Mouse (Mus musculus): ENCODE data around the gene Gimap8. TPM values are rescaled to one million over a fixed set of nuclear protein-coding genes. Genes with fewer than 3 reads are reported as not detected.
"Not testable (repeated sequence)": the region's sequence is repeated elsewhere in the genome, so short reads cannot be mapped to it uniquely, and the experiment has no call there.

Gimap8 gene
- polyA plus RNA-seq, 2 experiments: 0.70 to 2.3 TPM

DNA sequence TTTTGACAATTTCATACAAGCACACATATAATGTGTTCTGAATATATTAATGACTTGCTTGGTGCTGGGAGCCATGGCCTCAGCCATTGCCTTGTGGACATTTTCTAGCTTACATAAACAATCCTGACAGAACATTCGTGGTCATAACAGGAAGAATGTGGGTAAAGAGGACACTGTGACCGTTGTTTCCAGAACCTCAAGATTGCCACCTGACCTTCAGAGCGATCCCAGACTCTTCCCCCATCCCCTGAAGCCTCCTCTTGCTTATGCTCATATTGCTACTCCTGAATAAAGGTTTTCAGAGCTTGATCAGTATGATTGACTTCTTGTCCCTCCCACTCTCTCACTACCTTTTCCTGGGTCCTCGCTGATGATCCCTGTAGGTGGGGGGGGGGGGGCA lies 31.4 kb downstream of the Gimap8 start:
- no peak for DNase-seq (ENCODE audit: low spot score)
- no peaks in the 10 kb centered on the region for H3K4me1 ChIP-seq (ENCODE audit: control insufficient read depth, insufficient read depth, low read length)

DNA sequence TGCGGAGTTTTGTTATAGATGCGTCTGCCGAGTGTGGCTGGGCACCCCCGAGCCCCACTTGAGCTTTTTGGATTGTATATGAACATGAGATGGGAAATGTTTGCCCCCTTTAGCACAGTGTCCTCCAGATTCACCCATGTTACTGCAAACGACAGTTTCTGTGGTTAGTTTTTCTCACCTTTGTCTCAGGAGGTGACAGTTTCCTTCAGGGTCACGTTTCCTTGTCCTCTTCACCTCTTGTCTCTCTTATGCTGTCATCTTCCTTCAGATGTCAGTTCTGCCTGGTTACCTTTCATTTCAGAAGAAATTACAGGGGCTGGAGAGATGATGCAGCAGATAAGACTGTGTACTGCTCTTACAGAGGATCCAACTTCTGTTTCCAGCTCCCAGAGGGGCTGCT lies 32.7 kb downstream of the Gimap8 start:
- DNase-seq (ENCODE audit: low spot score): no peak
- WGBS: 75% methylated on average over 6 of the region's 6 CpGs
- ATAC-seq (ENCODE audit: low FRiP score, low read depth): no peak
- H3K36me3 ChIP-seq (ENCODE audit: control insufficient read depth, insufficient read depth, low read length): no peaks in the 10 kb centered on the region
- H3K9me3 ChIP-seq (ENCODE audit: control insufficient read depth, low read length): no peaks in the 10 kb centered on the region
- no peak overlapping the region for H3K9ac ChIP-seq (ENCODE audit: low read depth, low read length, severe bottlenecking)
- H3K27me3 ChIP-seq (ENCODE audit: control insufficient read depth, insufficient read depth, low read length): no peaks in the 10 kb centered on the region
- no peak overlapping the region for H3K4me3 ChIP-seq (replicated peaks; ENCODE audit: low read length)
- H3K4me1 ChIP-seq (ENCODE audit: control insufficient read depth, insufficient read depth, low read length): no peaks in the 10 kb centered on the region
- no peak overlapping the region for H3K27ac ChIP-seq (replicated peaks; ENCODE audit: low read depth, low read length)
- H3K4me2 ChIP-seq (replicated peaks; ENCODE audit: low read depth, low read length, severe bottlenecking): no peak overlapping the region
- TF ChIP-seq POLR2A (IDR thresholded peaks at IDR 0.05; ENCODE audit: borderline replicate concordance, extremely low read depth, insufficient read depth, insufficient read length): no peak

More for the DNA sequence above, 31.4 kb downstream of the Gimap8 start:
- no peak overlapping the region for H3K27ac ChIP-seq (replicated peaks; ENCODE audit: low read depth, low read length)
- H3K9ac ChIP-seq (ENCODE audit: low read depth, low read length, severe bottlenecking): no peak overlapping the region
- H3K36me3 ChIP-seq (ENCODE audit: control insufficient read depth, insufficient read depth, low read length): no peaks in the 10 kb centered on the region
- H3K27me3 ChIP-seq (ENCODE audit: control insufficient read depth, insufficient read depth, low read length): no peaks in the 10 kb centered on the region
- no peak overlapping the region for H3K4me3 ChIP-seq (replicated peaks; ENCODE audit: low read length)
- H3K9me3 ChIP-seq (ENCODE audit: control insufficient read depth, low read length): no peaks in the 10 kb centered on the region
- 81% methylated on average over 4 of the region's 4 CpGs for WGBS
- H3K4me2 ChIP-seq (replicated peaks; ENCODE audit: low read depth, low read length, severe bottlenecking): no peak overlapping the region
- ATAC-seq (ENCODE audit: low FRiP score, low read depth): no peak
- no peak for TF ChIP-seq POLR2A (IDR thresholded peaks at IDR 0.05; ENCODE audit: borderline replicate concordance, extremely low read depth, insufficient read depth, insufficient read length)

DNA sequence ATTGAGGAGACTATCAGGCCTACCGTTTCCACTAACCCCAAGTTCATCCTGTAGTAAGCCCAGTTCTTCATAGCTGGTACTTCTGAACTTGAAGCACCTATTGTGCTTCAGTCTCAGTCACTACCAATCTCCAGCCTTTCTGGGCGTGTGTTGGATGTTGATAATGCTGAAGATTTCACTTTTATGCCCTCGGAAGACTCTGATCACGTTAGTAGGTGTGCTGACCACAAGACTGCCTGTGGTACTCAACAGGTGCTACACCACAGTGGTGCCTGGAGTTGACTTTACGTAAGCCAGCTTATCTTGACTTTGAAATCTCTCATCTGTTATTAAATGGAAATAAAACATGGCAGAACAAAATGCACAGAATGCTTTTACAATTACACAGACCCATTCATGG lies 33.4 kb downstream of the Gimap8 start:
- 80% methylated on average over 5 of the region's 5 CpGs for WGBS
- ATAC-seq (ENCODE audit: low FRiP score, low read depth) (no peak), DNase-seq (ENCODE audit: low spot score) (no peak)
- Histone ChIP-seq H3K36me3 (ENCODE audit: control insufficient read depth, insufficient read depth, low read length) (no peaks in the 10 kb centered on the region), H3K9me3 (ENCODE audit: control insufficient read depth, low read length) (no peaks in the 10 kb centered on the region), H3K9ac (ENCODE audit: low read depth, low read length, severe bottlenecking) (no peak overlapping the region), H3K27me3 (ENCODE audit: control insufficient read depth, insufficient read depth, low read length) (no peaks in the 10 kb centered on the region), H3K4me3 (replicated peaks; ENCODE audit: low read length) (no peak overlapping the region), H3K4me1 (ENCODE audit: control insufficient read depth, insufficient read depth, low read length) (no peaks in the 10 kb centered on the region), H3K27ac (replicated peaks; ENCODE audit: low read depth, low read length) (no peak overlapping the region), H3K4me2 (replicated peaks; ENCODE audit: low read depth, low read length, severe bottlenecking) (no peak overlapping the region)
- TF ChIP-seq POLR2A (IDR thresholded peaks at IDR 0.05; ENCODE audit: borderline replicate concordance, extremely low read depth, insufficient read depth, insufficient read length): no peak

DNA sequence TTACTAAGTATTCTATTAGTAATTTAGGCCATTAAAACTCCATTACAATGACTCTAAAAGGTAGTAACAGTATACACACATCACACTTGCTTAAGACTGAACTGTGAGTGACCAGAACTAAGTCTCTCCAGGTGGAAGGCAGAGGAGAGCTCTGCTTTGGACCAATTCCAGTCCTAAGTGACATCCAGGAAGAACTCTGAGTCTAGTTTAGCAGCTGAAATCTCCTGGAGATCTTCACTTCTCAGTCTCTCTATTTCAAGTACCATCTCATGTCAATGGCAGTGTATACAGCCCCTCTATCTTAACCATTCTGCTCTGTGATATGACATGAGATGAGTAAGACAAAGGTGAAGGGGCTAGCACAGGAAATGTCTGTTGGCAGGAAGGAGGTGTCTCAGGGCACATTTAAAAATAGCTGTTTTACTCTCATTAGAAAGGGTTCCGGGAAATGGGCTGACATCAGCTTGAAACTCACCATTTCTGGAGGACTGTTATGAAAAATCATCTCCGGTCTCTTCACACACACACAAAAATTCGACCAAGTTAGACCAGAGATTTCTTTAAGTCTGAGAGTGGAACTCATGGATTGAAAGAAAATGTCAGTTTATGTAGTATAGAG lies 34.5 kb downstream of the Gimap8 start:
- H3K27me3 ChIP-seq (ENCODE audit: control insufficient read depth, insufficient read depth, low read length): no peaks in the 10 kb centered on the region
- TF ChIP-seq POLR2A (IDR thresholded peaks at IDR 0.05; ENCODE audit: borderline replicate concordance, extremely low read depth, insufficient read depth, insufficient read length): no peak
- no peak overlapping the region for H3K27ac ChIP-seq (replicated peaks; ENCODE audit: low read depth, low read length)
- WGBS: 75% methylated on average over 3 of the region's 3 CpGs
- no peaks in the 10 kb centered on the region for H3K36me3 ChIP-seq (ENCODE audit: control insufficient read depth, insufficient read depth, low read length)
- no peak overlapping the region for H3K4me3 ChIP-seq (replicated peaks; ENCODE audit: low read length)
- H3K4me1 ChIP-seq (ENCODE audit: control insufficient read depth, insufficient read depth, low read length): no peaks in the 10 kb centered on the region
- DNase-seq (ENCODE audit: low spot score) (no peak), ATAC-seq (ENCODE audit: low FRiP score, low read depth) (no peak)
- no peaks in the 10 kb centered on the region for H3K9me3 ChIP-seq (ENCODE audit: control insufficient read depth, low read length)
- no peak overlapping the region for H3K4me2 ChIP-seq (replicated peaks; ENCODE audit: low read depth, low read length, severe bottlenecking)
- no peak overlapping the region for H3K9ac ChIP-seq (ENCODE audit: low read depth, low read length, severe bottlenecking)

DNA sequence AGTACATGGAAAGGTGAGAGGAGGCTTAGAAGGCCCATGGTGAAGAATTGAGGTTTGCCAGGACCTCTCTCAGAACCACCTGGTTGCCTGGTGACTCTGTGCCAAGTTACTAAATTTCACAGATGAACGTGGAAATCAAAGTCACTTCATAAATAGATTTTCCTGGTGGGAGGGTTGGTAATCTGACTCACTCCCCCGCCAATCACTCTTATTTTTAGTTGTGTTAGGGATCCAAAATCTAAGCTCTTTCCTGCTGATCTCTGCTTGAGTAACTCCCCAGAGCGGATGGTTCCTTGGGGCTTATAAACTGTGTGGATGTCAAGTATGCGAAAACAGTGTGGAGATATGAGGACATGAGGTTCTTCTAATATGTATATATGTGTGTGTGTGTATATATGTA lies 35.2 kb downstream of the Gimap8 start:
- no peaks in the 10 kb centered on the region for H3K4me1 ChIP-seq (ENCODE audit: control insufficient read depth, insufficient read depth, low read length)
- no peak for DNase-seq (ENCODE audit: low spot score)
- H3K9ac ChIP-seq (ENCODE audit: low read depth, low read length, severe bottlenecking): no peak overlapping the region
- TF ChIP-seq POLR2A (IDR thresholded peaks at IDR 0.05; ENCODE audit: borderline replicate concordance, extremely low read depth, insufficient read depth, insufficient read length): no peak
- H3K27me3 ChIP-seq (ENCODE audit: control insufficient read depth, insufficient read depth, low read length): no peaks in the 10 kb centered on the region
- no peak overlapping the region for H3K4me3 ChIP-seq (replicated peaks; ENCODE audit: low read length)
- no peaks in the 10 kb centered on the region for H3K9me3 ChIP-seq (ENCODE audit: control insufficient read depth, low read length)
- WGBS: 76% methylated on average over 4 of the region's 4 CpGs
- H3K36me3 ChIP-seq (ENCODE audit: control insufficient read depth, insufficient read depth, low read length): no peaks in the 10 kb centered on the region
- no peak for ATAC-seq (ENCODE audit: low FRiP score, low read depth)
- no peak overlapping the region for H3K4me2 ChIP-seq (replicated peaks; ENCODE audit: low read depth, low read length, severe bottlenecking)
- no peak overlapping the region for H3K27ac ChIP-seq (replicated peaks; ENCODE audit: low read depth, low read length)

DNA sequence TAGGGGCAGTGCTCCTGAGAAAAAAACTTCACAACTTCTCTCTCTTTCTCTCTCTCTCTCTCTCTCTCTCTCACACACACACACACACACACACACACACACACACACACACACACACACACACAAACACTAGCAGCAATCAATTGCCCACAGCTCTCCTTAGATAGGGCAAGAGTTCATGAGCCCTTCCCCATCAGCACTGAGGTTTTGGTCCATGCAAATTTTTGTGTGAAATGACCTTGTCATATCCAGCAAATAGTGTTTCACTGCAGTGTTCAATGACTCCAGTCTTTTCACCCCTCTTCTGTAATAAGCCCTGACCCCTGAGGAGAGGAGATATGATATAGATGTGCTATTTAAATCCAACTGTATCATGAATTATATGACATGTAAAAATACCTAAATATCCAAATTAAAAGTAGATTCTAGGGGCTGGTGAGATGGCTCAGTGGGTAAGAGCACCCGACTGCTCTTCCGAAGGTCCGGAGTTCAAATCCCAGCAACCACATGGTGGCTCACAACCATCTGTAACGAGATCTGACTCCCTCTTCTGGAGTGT lies 36.3 kb downstream of the Gimap8 start:
- not testable (repeated sequence) for ATAC-seq (ENCODE audit: low FRiP score, low read depth); H3K9ac ChIP-seq (ENCODE audit: low read depth, low read length, severe bottlenecking)
- WGBS: 91% methylated on average over 3 of the region's 4 CpGs

More for the DNA sequence above, 36.3 kb downstream of the Gimap8 start:
- not testable (repeated sequence) for DNase-seq (ENCODE audit: low spot score); H3K4me2 ChIP-seq (replicated peaks; ENCODE audit: low read depth, low read length, severe bottlenecking); H3K4me3 ChIP-seq (replicated peaks; ENCODE audit: low read length); H3K27me3 ChIP-seq (ENCODE audit: control insufficient read depth, insufficient read depth, low read length); H3K36me3 ChIP-seq (ENCODE audit: control insufficient read depth, insufficient read depth, low read length); H3K27ac ChIP-seq (replicated peaks; ENCODE audit: low read depth, low read length); H3K9me3 ChIP-seq (ENCODE audit: control insufficient read depth, low read length); H3K4me1 ChIP-seq (ENCODE audit: control insufficient read depth, insufficient read depth, low read length)

All from limb, embryonic 14.5 days (tissue).